Mouse (Mus musculus): ENCODE measurements at regions not wholly inside any gene's neighbourhood (a gene's known extent, or its start where the extent isn't known, plus 50 kb on each side); places are given as distances from the start of the nearest gene placed in this dataset.

DNA sequence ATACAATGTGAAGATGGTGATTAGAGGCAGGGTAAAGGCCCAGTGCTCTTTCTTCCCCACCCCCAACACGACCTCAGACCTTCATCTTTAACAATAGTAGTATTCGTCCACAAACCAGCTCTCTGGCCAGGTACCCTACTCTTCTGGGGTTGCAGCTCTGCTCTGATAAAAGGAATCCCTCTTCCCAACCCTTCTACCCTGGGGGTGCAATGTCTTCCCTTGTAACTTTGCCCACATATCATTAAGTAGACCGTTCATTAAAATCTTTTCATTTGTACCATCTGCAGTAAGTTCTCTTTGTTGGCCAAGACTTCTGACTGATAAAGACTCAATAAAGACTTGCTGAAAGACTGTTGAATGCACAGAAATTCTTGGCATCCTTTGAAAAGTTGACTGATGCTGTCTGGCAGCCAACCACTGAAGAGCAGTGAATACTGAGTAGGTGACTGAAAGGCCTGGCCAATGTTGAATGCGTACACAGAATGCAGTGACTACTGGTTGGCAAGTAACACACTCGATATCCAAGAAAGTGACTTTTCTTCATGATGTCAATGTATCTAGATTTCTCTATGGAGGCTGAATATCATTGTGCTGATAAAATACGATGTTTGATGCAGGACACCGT is 547.4 kb upstream of the Sox9 start:
- H3K27ac ChIP-seq, result no peak overlapping the region
- DNase-seq (ENCODE audit: low read depth in 3 of 3, low spot score in 3 of 3), result no peak
- no peak overlapping the region for H3K4me3 ChIP-seq (ENCODE audit: insufficient read depth in 1 of 2, low read depth in 2 of 2, low read length in 2 of 2)
- ATAC-seq (ENCODE audit: insufficient read depth), result no peak
- WGBS (ENCODE audit: insufficient replicate concordance), result 57% methylated on average over 7 of the region's 7 CpGs
- no peaks in the 10 kb centered on the region for H3K36me3 ChIP-seq (replicated peaks; ENCODE audit: control insufficient read depth, insufficient read depth, low read depth)
- no peak overlapping the region for H3K9ac ChIP-seq (replicated peaks)
- H3K4me2 ChIP-seq (ENCODE audit: low read depth), result no peak overlapping the region
- no peaks in the 10 kb centered on the region for H3K27me3 ChIP-seq (ENCODE audit: control insufficient read depth, insufficient read depth, low read length)
- no peaks in the 10 kb centered on the region for H3K4me1 ChIP-seq (replicated peaks; ENCODE audit: control insufficient read depth in 2 of 2, insufficient read depth in 2 of 2, low read length in 1 of 2)
- H3K9me3 ChIP-seq (ENCODE audit: control insufficient read depth, low read length), result no peaks in the 10 kb centered on the region
- no peak for TF ChIP-seq EP300 (IDR thresholded peaks at IDR 0.05; ENCODE audit: low read depth)
- TF ChIP-seq CTCF (IDR thresholded peaks at IDR 0.05; ENCODE audit: low read depth), result no peak

GRCm38 (mm10) chr11:112238960-112239884 is 542.8 kb upstream of the Sox9 start:
- Histone ChIP-seq H3K9ac (replicated peaks) (no peak overlapping the region), H3K27me3 (ENCODE audit: control insufficient read depth, insufficient read depth, low read length) (no peaks in the 10 kb centered on the region), H3K4me2 (ENCODE audit: low read depth) (no peak overlapping the region), H3K36me3 (replicated peaks; ENCODE audit: control insufficient read depth, insufficient read depth, low read depth) (no peaks in the 10 kb centered on the region), H3K4me1 (replicated peaks; ENCODE audit: control insufficient read depth in 2 of 2, insufficient read depth in 2 of 2, low read length in 1 of 2) (no peaks in the 10 kb centered on the region), H3K27ac (no peak overlapping the region), H3K4me3 (ENCODE audit: insufficient read depth in 1 of 2, low read depth in 2 of 2, low read length in 2 of 2) (no peak overlapping the region), H3K9me3 (ENCODE audit: control insufficient read depth, low read length) (no peaks in the 10 kb centered on the region)
- ATAC-seq (ENCODE audit: insufficient read depth) (no peak), DNase-seq (ENCODE audit: low read depth in 3 of 3, low spot score in 3 of 3) (no peak)
- TF ChIP-seq EP300 (IDR thresholded peaks at IDR 0.05; ENCODE audit: low read depth) (no peak), CTCF (IDR thresholded peaks at IDR 0.05; ENCODE audit: low read depth) (no peak)
- 57% methylated on average over 19 of the region's 19 CpGs for WGBS (ENCODE audit: insufficient replicate concordance)

DNA sequence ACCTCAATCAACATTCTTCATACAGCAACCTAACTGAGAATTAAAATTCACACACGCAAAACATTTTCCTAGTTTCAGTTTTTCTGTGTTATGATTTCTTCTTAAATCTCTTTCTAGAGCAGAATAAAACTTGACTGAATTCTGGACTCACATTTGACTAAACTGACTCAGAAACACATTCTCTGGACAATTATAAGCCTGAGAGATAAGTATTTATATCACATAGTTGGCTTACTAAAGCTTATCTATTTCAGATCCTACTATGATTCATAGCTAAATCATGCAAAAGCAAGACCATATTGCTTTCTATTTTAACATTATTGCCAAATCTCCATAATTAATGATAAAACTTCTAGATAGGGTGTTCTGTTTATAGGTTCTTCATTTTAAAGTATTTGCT is 529.5 kb upstream of the Sox9 start:
- 51% methylated on average over 1 of the region's 1 CpGs for WGBS (ENCODE audit: insufficient replicate concordance)
- TF ChIP-seq CTCF (IDR thresholded peaks at IDR 0.05; ENCODE audit: low read depth), result no peak
- TF ChIP-seq EP300 (IDR thresholded peaks at IDR 0.05; ENCODE audit: low read depth), result no peak
- no peak for ATAC-seq (ENCODE audit: insufficient read depth)
- Histone ChIP-seq H3K27ac (no peak overlapping the region), H3K4me3 (ENCODE audit: insufficient read depth in 1 of 2, low read depth in 2 of 2, low read length in 2 of 2) (no peak overlapping the region), H3K36me3 (replicated peaks; ENCODE audit: control insufficient read depth, insufficient read depth, low read depth) (no peaks in the 10 kb centered on the region), H3K4me2 (ENCODE audit: low read depth) (no peak overlapping the region), H3K9me3 (ENCODE audit: control insufficient read depth, low read length) (no peaks in the 10 kb centered on the region), H3K27me3 (ENCODE audit: control insufficient read depth, insufficient read depth, low read length) (no peaks in the 10 kb centered on the region), H3K4me1 (replicated peaks; ENCODE audit: control insufficient read depth in 2 of 2, insufficient read depth in 2 of 2, low read length in 1 of 2) (no peaks in the 10 kb centered on the region), H3K9ac (replicated peaks) (no peak overlapping the region)
- DNase-seq (ENCODE audit: low read depth in 3 of 3, low spot score in 3 of 3), result no peak

GRCm38 (mm10) chr11:112253061-112253460 is 529.0 kb upstream of the Sox9 start:
- H3K9ac ChIP-seq (replicated peaks), result no peak overlapping the region
- H3K4me2 ChIP-seq (ENCODE audit: low read depth), result no peak overlapping the region
- H3K36me3 ChIP-seq (replicated peaks; ENCODE audit: control insufficient read depth, insufficient read depth, low read depth), result no peaks in the 10 kb centered on the region
- no peak overlapping the region for H3K4me3 ChIP-seq (ENCODE audit: insufficient read depth in 1 of 2, low read depth in 2 of 2, low read length in 2 of 2)
- no peaks in the 10 kb centered on the region for H3K9me3 ChIP-seq (ENCODE audit: control insufficient read depth, low read length)
- TF ChIP-seq CTCF (IDR thresholded peaks at IDR 0.05; ENCODE audit: low read depth), result no peak
- TF ChIP-seq EP300 (IDR thresholded peaks at IDR 0.05; ENCODE audit: low read depth), result no peak
- no peaks in the 10 kb centered on the region for H3K4me1 ChIP-seq (replicated peaks; ENCODE audit: control insufficient read depth in 2 of 2, insufficient read depth in 2 of 2, low read length in 1 of 2)
- no peaks in the 10 kb centered on the region for H3K27me3 ChIP-seq (ENCODE audit: control insufficient read depth, insufficient read depth, low read length)
- DNase-seq (ENCODE audit: low read depth in 3 of 3, low spot score in 3 of 3), result no peak
- WGBS (ENCODE audit: insufficient replicate concordance), result 64% methylated on average over 3 of the region's 3 CpGs
- no peak for ATAC-seq (ENCODE audit: insufficient read depth)
- H3K27ac ChIP-seq, result no peak overlapping the region

DNA sequence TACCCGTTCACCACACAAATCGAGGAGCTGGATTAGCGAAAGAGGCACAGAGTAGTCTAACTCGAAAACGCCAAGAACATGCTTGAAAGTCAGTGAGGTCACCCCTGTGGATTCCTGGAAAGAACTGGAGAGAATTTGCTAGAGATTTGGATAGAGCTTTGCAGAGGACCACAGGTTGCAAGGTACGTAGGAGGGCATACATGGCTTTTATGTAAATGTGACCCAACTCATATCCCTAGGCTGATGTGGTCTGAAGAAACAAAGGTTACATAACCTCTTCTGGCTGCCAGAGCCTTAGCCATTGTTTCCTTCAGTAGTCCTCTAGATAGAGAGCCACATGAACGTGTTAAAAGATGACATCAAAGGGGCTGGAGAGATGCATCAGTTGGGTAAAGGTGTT is 525.7 kb upstream of the Sox9 start:
- H3K36me3 ChIP-seq (replicated peaks; ENCODE audit: control insufficient read depth, insufficient read depth, low read depth), result no peaks in the 10 kb centered on the region
- H3K4me3 ChIP-seq (ENCODE audit: insufficient read depth in 1 of 2, low read depth in 2 of 2, low read length in 2 of 2), result no peak overlapping the region
- 55% methylated on average over 7 of the region's 7 CpGs for WGBS (ENCODE audit: insufficient replicate concordance)
- no peaks in the 10 kb centered on the region for H3K4me1 ChIP-seq (replicated peaks; ENCODE audit: control insufficient read depth in 2 of 2, insufficient read depth in 2 of 2, low read length in 1 of 2)
- H3K27ac ChIP-seq, result no peak overlapping the region
- ATAC-seq (ENCODE audit: insufficient read depth) (no peak), DNase-seq (ENCODE audit: low read depth in 3 of 3, low spot score in 3 of 3) (no peak)
- no peak overlapping the region for H3K4me2 ChIP-seq (ENCODE audit: low read depth)
- no peak overlapping the region for H3K9ac ChIP-seq (replicated peaks)
- no peaks in the 10 kb centered on the region for H3K9me3 ChIP-seq (ENCODE audit: control insufficient read depth, low read length)
- TF ChIP-seq CTCF (IDR thresholded peaks at IDR 0.05; ENCODE audit: low read depth) (no peak), EP300 (IDR thresholded peaks at IDR 0.05; ENCODE audit: low read depth) (no peak)
- no peaks in the 10 kb centered on the region for H3K27me3 ChIP-seq (ENCODE audit: control insufficient read depth, insufficient read depth, low read length)

Measured in liver, embryonic 14.5 days (tissue).